Mouse (Mus musculus) midbrain, embryonic 15.5 days (tissue): ENCODE results near the gene Xpnpep1. TPM values are rescaled to one million over a fixed set of nuclear protein-coding genes. Genes with fewer than 3 reads are reported as not detected.
A peak's percentile ranks its signal among the peaks of the same experiment; 100 is the strongest.

Experiments used
- ATAC-seq: fragments of 200-750 bp; cut with Nextera tagmentation; replicated peaks from 2 replicates; pipeline ENCODE4 v1.8.0; 2017; ENCODE audit warnings: moderate TSS enrichment
- H3K27ac ChIP-seq: fragments of 300-500 bp; sonication (generic); 2 replicates; pipeline ENCODE4 v1.5.1; 2015; ENCODE audit warnings: mild to moderate bottlenecking, inconsistent platforms
- H3K27me3 ChIP-seq: fragments of 300-500 bp; sonication (generic); replicated peaks from 2 replicates; pipeline ENCODE4 v1.6.1; 2015; ENCODE audit warnings: inconsistent platforms
- H3K36me3 ChIP-seq: fragments of 300-500 bp; sonication (generic); replicated peaks from 2 replicates; pipeline ENCODE4 v1.6.1; 2015; ENCODE audit warnings: inconsistent platforms
- H3K4me1 ChIP-seq: fragments of 300-500 bp; sonication (generic); 2 replicates; pipeline ENCODE4 v1.6.1; 2015; ENCODE audit warnings: inconsistent platforms
- H3K4me2 ChIP-seq: fragments of 300-500 bp; sonication (generic); 2 replicates; pipeline ENCODE4 v1.6.1; 2015; ENCODE audit warnings: inconsistent platforms, mild to moderate bottlenecking, moderate library complexity
- H3K4me3 ChIP-seq: fragments of 300-500 bp; sonication (generic); 2 replicates; pipeline ENCODE4 v1.5.1; 2015; ENCODE audit warnings: mild to moderate bottlenecking, inconsistent platforms
- H3K9ac ChIP-seq: fragments of 300-500 bp; sonication (generic); 2 replicates; pipeline ENCODE4 v1.6.1; 2015; ENCODE audit warnings: mild to moderate bottlenecking, inconsistent platforms
- H3K9me3 ChIP-seq: fragments of 300-500 bp; sonication (generic); 2 replicates; pipeline ENCODE4 v1.6.1; 2016; ENCODE audit warnings: inconsistent platforms
- WGBS: fragments of 180-500 bp; shearing (Covaris S2); methylation state at CpG from one replicate; pipeline ENCODE4 v1.1.7; 2015; ENCODE audit warnings: mixed read lengths; 5-methylcytosine and 5-hydroxymethylcytosine counted together
- polyA plus RNA-seq: library from polyadenylated mRNA; unstranded; fragments of >200 nt; fragmentation: Nextera tagmentation; extraction: Ambion mirVana; gene quantifications from 2 replicates; pipeline ENCODE4 v1.2.1, GENCODE M21; 2015

The Xpnpep1 gene
- polyA plus RNA-seq, 1 experiment from 2014 or later, result 125 TPM

DNA sequence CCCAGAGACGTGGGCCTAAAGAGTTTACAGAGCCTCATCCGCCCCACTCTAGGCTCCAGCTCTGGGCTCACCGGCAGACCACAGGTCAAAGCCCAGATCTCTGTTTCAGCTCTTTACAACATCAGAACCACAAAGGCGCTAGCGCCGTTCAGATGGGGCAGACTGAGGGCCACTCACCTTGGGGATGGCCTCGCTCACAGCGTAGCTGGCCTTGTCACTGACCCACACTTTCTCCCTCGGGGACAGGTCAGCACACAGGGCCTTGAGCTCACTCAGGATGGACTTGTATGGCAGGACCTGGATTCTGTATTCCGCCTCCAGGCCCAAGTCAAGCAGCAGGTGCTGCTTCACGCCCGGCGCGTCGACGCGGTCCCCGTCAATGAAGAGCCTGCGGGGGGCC is 34.0 kb downstream of the Xpnpep1 start:
- Histone ChIP-seq H3K27me3 (no peaks in the 10 kb centered on the region), H3K9ac (no peak overlapping the region), H3K9me3 (no peaks in the 10 kb centered on the region), H3K4me1 (0 out of 2 replicates have a peak, but pooled peaks cover 4% of the 10 kb centered on the region), H3K4me2 (no peak overlapping the region), H3K27ac (no peak overlapping the region), H3K4me3 (no peak overlapping the region), H3K36me3 (peaks cover 36% of the 10 kb centered on the region)
- ATAC-seq, result no peak
- 93% methylated on average over 19 of the region's 19 CpGs for WGBS

DNA sequence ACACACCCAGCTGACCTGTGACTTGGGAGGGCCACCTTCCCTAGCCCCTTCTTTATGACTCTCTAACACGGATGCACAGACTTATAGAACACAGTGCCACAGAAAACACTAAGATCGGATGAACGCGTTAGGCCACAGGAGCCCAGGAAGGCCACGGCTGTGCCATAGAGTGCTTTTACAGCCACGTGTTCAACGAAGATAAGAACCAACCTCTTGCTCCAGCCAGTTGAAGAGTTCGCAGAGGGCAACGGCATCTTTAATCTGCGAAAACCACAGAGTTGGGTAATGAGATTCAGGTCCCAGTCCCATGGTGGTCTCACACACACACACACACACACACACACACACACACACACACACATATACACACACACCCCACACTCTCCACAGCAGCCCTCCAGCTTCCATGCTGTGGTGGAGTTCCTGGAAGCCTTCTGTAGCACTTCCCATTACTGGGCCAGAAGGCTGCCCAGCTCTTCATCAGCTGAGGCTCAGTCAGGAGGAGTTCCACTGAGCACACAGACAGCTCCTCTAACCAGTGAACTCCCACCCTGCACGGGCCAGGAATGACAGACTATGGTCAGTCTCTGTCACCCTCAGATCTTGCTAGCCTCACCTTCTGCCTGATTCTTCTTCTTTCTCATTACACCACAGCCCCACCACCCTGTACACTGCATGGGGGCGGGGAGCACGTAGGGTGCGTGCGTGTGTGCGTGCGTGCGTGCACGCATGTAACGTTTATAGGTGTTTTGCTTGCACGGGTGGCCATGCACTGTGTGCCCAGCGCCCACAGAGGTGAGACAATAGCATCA is 36.3 kb downstream of the Xpnpep1 start:
- H3K9me3 ChIP-seq, result no peaks in the 10 kb centered on the region
- 0 out of 2 replicates have a peak, but pooled peaks cover 4% of the 10 kb centered on the region for H3K4me1 ChIP-seq
- no peak overlapping the region for H3K9ac ChIP-seq
- peaks cover 40% of the 10 kb centered on the region for H3K36me3 ChIP-seq
- H3K27me3 ChIP-seq, result no peaks in the 10 kb centered on the region
- 95% methylated on average over 22 of the region's 22 CpGs for WGBS
- H3K4me3 ChIP-seq, result no peak overlapping the region
- H3K27ac ChIP-seq, result no peak overlapping the region
- no peak overlapping the region for H3K4me2 ChIP-seq
- no peak for ATAC-seq

DNA sequence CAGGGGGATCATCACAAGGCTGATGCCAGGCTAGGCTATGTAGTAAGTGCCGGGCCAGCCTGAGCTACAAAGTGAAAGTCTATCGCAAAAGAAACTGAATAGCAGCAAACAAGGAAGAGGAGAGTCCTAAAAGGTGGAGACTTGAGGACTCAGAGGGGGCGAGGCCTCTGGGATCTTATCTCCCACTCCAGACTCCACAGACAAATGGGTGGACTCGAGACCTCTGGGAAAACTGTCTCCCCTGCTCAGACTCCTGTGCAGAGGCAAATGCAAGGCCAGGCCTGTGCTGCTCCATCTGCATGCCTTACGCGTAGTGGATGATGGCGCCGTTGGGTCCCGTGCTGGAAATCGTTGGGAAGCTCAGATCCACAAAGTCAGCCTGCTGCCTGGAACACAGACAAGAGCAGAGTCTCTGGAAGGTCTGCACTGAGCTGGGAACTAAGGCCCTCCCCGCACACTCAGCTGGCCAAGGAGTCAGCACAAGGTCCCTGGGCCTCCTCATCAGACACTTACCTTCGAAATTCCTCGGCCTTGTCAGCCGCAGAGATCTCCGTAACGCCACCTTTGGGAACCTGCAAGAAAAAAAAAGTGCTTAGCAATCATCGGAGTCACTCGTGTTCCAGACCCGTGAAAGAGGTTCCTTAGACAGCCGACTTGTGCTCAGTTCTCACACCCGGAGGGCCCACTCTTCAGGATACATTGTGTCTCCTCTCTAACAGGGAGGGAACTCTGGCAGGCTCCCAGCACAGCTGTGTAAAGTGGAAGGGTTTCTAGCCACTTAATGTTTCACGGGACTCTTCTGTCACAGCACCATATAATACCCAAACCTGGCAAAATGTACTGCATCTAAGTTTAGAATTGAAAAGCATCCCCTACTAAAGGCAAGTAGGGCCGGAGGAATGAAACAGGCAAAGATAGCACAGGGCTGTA is 37.6 kb downstream of the Xpnpep1 start:
- no peak overlapping the region for H3K9ac ChIP-seq
- no peaks in the 10 kb centered on the region for H3K27me3 ChIP-seq
- H3K4me2 ChIP-seq, result no peak overlapping the region
- ATAC-seq, result no peak
- H3K27ac ChIP-seq, result no peak overlapping the region
- H3K4me3 ChIP-seq, result no peak overlapping the region
- H3K9me3 ChIP-seq, result no peaks in the 10 kb centered on the region
- 89% methylated on average over 23 of the region's 23 CpGs for WGBS
- no peaks in the 10 kb centered on the region for H3K4me1 ChIP-seq
- peaks cover 40% of the 10 kb centered on the region for H3K36me3 ChIP-seq

DNA sequence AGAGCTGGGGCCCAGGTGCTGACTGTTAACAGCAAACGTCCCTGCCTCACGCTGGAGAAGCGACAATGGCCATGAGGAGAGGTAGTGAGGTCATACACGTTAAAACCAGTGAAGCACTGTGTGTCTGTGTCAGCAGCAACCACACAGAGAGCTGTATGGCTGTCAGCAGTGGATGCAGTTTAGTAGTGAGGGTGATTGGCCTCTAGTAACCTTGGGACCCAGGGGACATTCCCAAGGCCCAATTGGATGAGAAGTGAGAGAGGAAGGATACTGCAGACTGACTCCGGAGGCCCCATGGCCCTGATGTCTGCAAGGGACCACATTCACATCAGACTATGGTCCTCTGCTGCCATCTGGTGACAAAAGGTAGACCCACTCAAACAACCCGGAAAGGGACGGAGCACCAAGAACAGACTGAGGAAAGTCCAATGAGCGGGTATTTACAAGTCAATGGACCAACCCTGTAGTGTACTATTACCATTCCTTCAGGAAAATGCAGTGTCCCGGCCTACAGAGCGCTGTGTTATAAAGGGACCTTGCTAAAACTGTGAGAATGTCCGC is 47.1 kb downstream of the Xpnpep1 start:
- no peak overlapping the region for H3K9ac ChIP-seq
- no peaks in the 10 kb centered on the region for H3K27me3 ChIP-seq
- H3K27ac ChIP-seq, result no peak overlapping the region
- ATAC-seq, result peak; percentile 89
- H3K4me3 ChIP-seq, result no peak overlapping the region
- no peaks in the 10 kb centered on the region for H3K4me1 ChIP-seq
- peaks cover 12% of the 10 kb centered on the region; the same call in 1 of the 2 replicates for H3K36me3 ChIP-seq
- no peaks in the 10 kb centered on the region for H3K9me3 ChIP-seq
- 79% methylated on average over 11 of the region's 11 CpGs for WGBS
- H3K4me2 ChIP-seq, result no peak overlapping the region

DNA sequence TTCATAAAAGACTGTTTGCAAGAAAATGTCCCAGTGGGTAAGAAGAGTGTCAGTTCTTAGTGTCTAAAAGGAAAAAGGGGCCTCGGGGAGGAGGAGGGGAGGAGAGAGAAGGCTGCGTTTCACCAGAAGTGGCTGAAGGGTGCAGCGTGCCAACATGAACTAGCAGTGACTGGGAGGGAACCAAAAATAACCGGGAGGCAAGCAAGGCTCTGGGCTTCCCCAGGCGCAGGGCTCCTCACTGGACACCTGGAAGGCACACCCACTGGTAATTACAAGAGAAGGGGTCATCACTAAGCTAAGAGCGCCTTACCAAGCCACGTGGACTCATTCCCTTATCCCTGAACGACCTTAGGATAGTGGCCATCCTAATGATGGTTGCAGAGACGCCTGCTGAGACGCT is 48.1 kb downstream of the Xpnpep1 start:
- H3K9me3 ChIP-seq, result no peaks in the 10 kb centered on the region
- no peaks in the 10 kb centered on the region for H3K27me3 ChIP-seq
- no peak overlapping the region for H3K4me2 ChIP-seq
- no peaks in the 10 kb centered on the region for H3K4me1 ChIP-seq
- H3K9ac ChIP-seq, result no peak overlapping the region
- H3K27ac ChIP-seq, result no peak overlapping the region
- ATAC-seq, result no peak
- 89% methylated on average over 10 of the region's 10 CpGs for WGBS
- H3K36me3 ChIP-seq, result peaks cover 12% of the 10 kb centered on the region; the same call in 1 of the 2 replicates
- H3K4me3 ChIP-seq, result no peak overlapping the region

DNA sequence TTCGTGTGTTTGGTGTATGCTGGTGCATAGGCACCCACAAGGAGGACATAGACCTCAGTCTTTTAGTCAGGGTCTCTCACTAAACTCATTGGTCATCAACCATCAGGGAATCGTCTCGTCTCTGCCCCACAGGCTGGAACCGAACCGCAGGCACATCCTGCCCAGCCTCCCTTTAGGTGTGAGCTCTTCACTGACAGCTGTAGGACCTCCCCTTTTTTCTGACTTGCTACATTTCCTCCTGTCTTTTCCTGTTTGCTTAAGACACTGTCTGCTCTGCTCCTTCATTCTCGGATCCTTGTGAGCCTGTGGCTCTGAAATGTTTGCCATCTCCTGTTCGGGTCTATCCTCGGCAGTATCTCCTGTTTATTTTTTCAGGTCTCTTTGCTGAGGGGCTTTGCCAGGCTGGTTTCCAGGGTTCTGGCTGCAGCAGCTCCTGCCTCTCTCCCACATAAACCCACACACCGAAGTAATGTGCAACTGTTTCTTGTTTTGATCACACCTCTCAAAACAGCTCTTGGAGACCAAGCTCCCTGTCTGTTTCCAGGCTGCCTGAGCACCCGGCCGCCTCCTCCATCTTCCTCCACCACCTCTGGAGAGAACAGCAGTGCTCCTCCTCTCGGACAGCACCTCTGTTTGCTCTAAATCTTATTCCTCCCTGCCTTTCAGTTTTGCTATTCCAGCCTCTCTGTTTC is 60.8 kb downstream of the Xpnpep1 start:
- no peak for ATAC-seq
- WGBS, result 79% methylated on average over 12 of the region's 12 CpGs
- Histone ChIP-seq H3K4me2 (no peak overlapping the region), H3K36me3 (no peaks in the 10 kb centered on the region), H3K9ac (no peak overlapping the region), H3K27me3 (no peaks in the 10 kb centered on the region), H3K9me3 (no peaks in the 10 kb centered on the region), H3K4me1 (peaks cover 3% of the 10 kb centered on the region; the same call in 1 of the 2 replicates), H3K4me3 (no peak overlapping the region), H3K27ac (no peak overlapping the region)

DNA sequence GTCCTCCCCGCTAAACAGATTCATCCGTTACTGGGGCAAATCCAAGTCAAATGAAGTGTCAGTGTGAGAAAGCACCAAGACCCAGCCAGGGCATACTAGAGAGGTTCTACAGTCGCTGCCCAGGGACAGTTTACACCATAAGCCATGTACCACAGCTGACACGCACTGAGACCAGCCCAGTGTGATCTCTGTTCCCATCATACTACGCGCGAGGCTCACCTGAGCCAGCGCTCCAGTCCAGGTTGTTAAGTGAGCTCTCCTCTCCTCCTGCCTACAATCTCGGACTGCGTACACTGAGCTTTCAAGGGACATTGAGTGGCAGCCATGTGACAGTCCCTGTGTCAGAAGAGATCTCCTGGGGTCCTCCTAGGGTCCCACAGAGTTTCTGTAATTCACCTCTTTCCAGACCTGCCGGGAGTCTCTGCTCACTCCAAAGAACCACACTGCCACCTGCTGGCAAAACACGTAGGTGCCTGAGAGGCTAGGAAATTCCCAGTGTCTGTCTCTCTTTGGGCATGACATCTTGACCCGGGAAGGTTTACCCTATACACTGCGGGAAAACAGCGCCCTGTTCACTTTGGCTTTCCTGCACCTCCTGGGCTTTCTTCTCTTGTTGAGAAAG is 64.3 kb downstream of the Xpnpep1 start:
- ATAC-seq, result peak; percentile 63
- peaks cover 3% of the 10 kb centered on the region; the same call in 1 of the 2 replicates for H3K4me1 ChIP-seq
- H3K36me3 ChIP-seq, result no peaks in the 10 kb centered on the region
- no peaks in the 10 kb centered on the region for H3K27me3 ChIP-seq
- no peak overlapping the region for H3K4me2 ChIP-seq
- WGBS, result 49% methylated on average over 15 of the region's 15 CpGs
- H3K9ac ChIP-seq, result no peak overlapping the region
- H3K27ac ChIP-seq, result no peak overlapping the region
- no peak overlapping the region for H3K4me3 ChIP-seq
- no peaks in the 10 kb centered on the region for H3K9me3 ChIP-seq

DNA sequence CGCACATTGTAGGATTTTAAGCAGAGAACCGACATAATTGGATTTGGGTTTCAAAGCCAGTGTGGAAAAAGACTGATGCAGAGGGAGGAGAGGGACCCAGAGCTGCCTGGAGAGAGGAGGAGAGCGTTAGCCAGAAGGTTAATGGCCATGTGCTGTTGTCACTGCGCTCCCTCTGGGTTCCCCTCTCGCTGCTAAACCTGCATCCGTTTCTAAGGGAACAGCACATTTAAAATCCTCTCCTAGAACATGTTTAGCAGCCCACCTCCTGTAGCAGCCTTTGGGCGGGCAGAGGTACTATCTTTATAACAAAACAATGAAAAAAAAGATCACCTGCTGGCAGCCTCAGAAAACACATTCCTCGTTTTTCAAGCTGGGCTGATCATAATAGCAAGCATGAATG is 73.7 kb downstream of the Xpnpep1 start:
- no peaks in the 10 kb centered on the region for H3K9me3 ChIP-seq
- H3K27ac ChIP-seq, result no peak overlapping the region
- H3K36me3 ChIP-seq, result no peaks in the 10 kb centered on the region
- WGBS, result 30% methylated on average over 8 of the region's 8 CpGs
- no peaks in the 10 kb centered on the region for H3K27me3 ChIP-seq
- H3K9ac ChIP-seq, result no peak overlapping the region
- no peak overlapping the region for H3K4me3 ChIP-seq
- H3K4me1 ChIP-seq, result 0 out of 2 replicates have a peak, but pooled peaks cover 6% of the 10 kb centered on the region
- ATAC-seq, result 0 out of 2 replicates have a peak, but pooled peaks have one; percentile 48
- no peak overlapping the region for H3K4me2 ChIP-seq

DNA sequence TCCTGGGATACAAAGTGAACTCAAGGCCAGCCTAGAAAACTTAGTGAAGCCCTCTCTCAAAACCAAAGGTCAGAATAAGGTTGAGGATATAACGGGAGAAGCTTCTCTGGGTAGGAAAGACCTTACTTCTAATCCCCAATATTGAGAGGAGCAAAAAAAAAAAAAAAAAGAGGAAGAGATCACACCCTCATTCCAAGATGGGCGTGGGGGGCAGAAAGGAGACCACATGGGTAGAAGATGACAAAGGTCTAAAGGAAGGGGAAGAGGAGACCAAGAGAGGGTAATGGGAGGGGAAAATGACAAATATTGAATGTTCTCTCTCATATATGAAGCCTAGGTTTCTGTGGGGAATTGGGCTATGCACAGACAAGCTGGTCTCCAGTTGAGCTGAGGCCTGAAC is 77.3 kb downstream of the Xpnpep1 start:
- Histone ChIP-seq H3K27ac (no peak overlapping the region), H3K4me3 (no peak overlapping the region), H3K27me3 (no peaks in the 10 kb centered on the region), H3K36me3 (no peaks in the 10 kb centered on the region), H3K9me3 (no peaks in the 10 kb centered on the region), H3K9ac (no peak overlapping the region), H3K4me2 (no peak overlapping the region), H3K4me1 (0 out of 2 replicates have a peak, but pooled peaks cover 6% of the 10 kb centered on the region)
- 93% methylated on average over 2 of the region's 2 CpGs for WGBS
- ATAC-seq, result no peak

DNA sequence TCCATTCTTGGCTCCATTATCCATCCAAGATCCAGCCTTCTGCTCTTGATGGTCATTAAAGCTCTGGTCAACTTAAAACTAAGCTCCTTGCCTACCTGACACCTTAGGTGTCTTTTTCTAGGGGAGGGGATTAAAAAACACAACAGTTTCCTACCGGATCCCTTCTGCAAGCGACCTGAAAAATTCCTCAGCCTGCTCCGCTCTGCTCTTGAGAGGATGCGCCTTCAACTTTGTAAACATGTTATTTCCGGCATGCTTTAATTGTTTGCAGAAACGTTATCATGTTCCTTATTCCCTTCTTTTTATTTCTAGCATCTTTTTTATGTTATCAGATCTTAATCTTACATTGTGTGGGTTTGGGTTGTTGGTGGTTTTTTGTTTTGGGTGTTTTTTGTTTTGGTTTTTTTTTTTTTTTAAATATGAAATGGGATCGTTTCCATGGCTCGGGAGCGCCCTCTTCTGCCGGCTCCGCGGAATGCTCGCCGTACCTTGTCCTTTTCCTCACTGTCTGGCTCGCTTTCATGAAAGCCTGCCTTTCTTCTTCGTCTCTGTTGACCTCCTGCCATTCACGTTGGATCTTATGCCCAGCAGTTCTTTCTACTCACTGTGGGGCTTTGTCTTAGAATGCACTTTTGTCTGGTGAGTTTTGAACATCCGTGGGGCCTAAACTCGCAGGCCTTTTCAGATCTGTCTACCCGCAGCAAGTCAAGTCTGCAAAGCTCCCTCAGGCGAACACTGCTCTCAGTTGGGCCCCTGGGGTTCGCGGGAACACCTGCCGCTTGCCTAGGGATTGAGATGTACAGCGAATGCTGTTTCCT is 117.1 kb downstream of the Xpnpep1 start:
- ATAC-seq, result peak; percentile 79
- WGBS, result 10% methylated on average over 25 of the region's 25 CpGs
- Histone ChIP-seq H3K27ac (0 out of 2 replicates have a peak overlapping the region, but pooled peaks have one; percentile 8), H3K36me3 (no peaks in the 10 kb centered on the region), H3K9me3 (no peaks in the 10 kb centered on the region), H3K4me3 (peak overlapping the region; percentile 18), H3K4me2 (peak overlapping the region; percentile 49), H3K4me1 (peaks cover 9% of the 10 kb centered on the region; the same call in 1 of the 2 replicates), H3K9ac (no peak overlapping the region), H3K27me3 (no peaks in the 10 kb centered on the region)

DNA sequence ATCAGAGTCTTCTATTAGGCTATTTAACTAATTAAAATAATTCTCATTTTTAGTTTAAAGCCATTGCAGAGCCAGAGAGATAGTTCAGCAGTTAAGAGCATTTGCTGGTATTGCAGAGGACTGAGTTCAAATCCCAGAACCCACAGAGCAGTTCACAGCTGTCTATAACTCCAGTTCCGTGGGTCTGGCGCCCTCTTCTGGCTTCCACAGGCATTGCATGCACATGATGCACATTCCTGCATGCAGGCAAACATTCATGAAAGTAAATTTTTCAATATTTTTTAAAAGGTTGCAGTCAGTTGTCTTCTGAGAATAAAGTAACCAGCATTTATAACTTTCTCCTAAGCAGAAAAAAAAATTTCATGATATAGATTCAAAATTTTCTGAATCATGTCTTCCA is 135.8 kb downstream of the Xpnpep1 start:
- WGBS, result 35% methylated on average over 2 of the region's 2 CpGs
- ATAC-seq, result no peak

More for the DNA sequence above, 135.8 kb downstream of the Xpnpep1 start:
- Histone ChIP-seq H3K4me2 (no peak overlapping the region), H3K4me1 (no peaks in the 10 kb centered on the region), H3K9ac (no peak overlapping the region), H3K9me3 (no peaks in the 10 kb centered on the region), H3K27ac (no peak overlapping the region), H3K27me3 (no peaks in the 10 kb centered on the region), H3K36me3 (no peaks in the 10 kb centered on the region), H3K4me3 (no peak overlapping the region)
